Mouse (Mus musculus) limb, embryonic 15.5 days (tissue): ENCODE data around the gene Slc25a39. TPM values are rescaled to one million over a fixed set of nuclear protein-coding genes. Genes with fewer than 3 reads are reported as not detected.

Source experiments
- ATAC-seq: fragments of 200-750 bp; cut with Nextera tagmentation; 2 replicates; pipeline ENCODE4 v1.8.0; 2017; ENCODE audit warnings: low read depth, moderate TSS enrichment; ENCODE audit not compliant: insufficient number of reproducible peaks, low FRiP score, low TSS enrichment
- H3K27ac ChIP-seq: fragments of 300-500 bp; sonication (generic); 2 replicates; pipeline ENCODE4 v1.5.1; 2015; ENCODE audit warnings: moderate library complexity, mild to moderate bottlenecking, inconsistent platforms
- H3K27me3 ChIP-seq: fragments of 300-500 bp; sonication (generic); 2 replicates; pipeline ENCODE4 v1.6.1; 2015; ENCODE audit warnings: inconsistent platforms
- H3K36me3 ChIP-seq: fragments of 300-500 bp; sonication (generic); 2 replicates; pipeline ENCODE4 v1.6.1; 2015; ENCODE audit warnings: inconsistent platforms
- H3K4me1 ChIP-seq: fragments of 300-500 bp; sonication (generic); 2 replicates; pipeline ENCODE4 v1.6.1; 2015; ENCODE audit warnings: inconsistent platforms
- H3K4me2 ChIP-seq: fragments of 300-500 bp; sonication (generic); 2 replicates; pipeline ENCODE4 v1.6.1; 2015; ENCODE audit warnings: mild to moderate bottlenecking, inconsistent platforms
- H3K4me3 ChIP-seq: fragments of 300-500 bp; sonication (generic); 2 replicates; pipeline ENCODE4 v1.5.1; 2015; ENCODE audit warnings: mild to moderate bottlenecking, inconsistent platforms
- H3K9ac ChIP-seq: fragments of 300-500 bp; sonication (generic); 2 replicates; pipeline ENCODE4 v1.6.1; 2015; ENCODE audit warnings: inconsistent platforms
- H3K9me3 ChIP-seq: fragments of 300-500 bp; sonication (generic); 2 replicates; pipeline ENCODE4 v1.6.1; 2016; ENCODE audit warnings: inconsistent platforms
- WGBS: fragments of 180-500 bp; shearing (Covaris S2); methylation state at CpG from one replicate; pipeline ENCODE4 v1.1.7; 2015; 5-methylcytosine and 5-hydroxymethylcytosine counted together
- polyA plus RNA-seq: library from polyadenylated mRNA; unstranded; fragments of >200 nt; fragmentation: Nextera tagmentation; extraction: Ambion mirVana; gene quantifications from 2 replicates; pipeline ENCODE4 v1.2.1, GENCODE M21; 2015

The Slc25a39 gene
- polyA plus RNA-seq, 1 experiment from 2014 or later = 184 TPM

DNA sequence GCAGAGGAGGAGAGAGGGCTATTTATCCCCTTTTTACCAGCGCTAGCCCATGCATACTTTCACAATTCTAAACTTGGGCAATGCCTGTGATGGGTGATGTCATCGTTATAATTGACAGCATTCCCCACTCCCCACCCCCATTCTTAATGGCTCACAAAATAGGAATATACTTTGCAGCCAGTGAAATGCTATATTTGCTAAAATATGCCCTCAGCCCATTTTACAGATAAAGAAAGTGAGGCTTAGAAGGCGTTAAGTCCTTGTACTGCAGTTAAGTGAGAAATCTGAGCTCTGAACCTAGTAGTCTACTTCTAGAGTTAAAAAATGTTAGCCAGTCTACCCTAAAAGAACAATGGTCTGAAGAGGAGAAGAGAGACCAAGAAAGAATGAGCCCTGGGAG is 36.6 kb upstream of the Slc25a39 start:
- 83% methylated on average over 3 of the region's 3 CpGs for WGBS
- Histone ChIP-seq H3K9ac (no peak overlapping the region), H3K4me2 (no peak overlapping the region), H3K4me1 (peaks cover 43% of the 10 kb centered on the region), H3K9me3 (no peaks in the 10 kb centered on the region), H3K27ac (no peak overlapping the region), H3K27me3 (peaks cover 9% of the 10 kb centered on the region), H3K36me3 (peaks cover 41% of the 10 kb centered on the region), H3K4me3 (no peak overlapping the region)
- no peak for ATAC-seq

DNA sequence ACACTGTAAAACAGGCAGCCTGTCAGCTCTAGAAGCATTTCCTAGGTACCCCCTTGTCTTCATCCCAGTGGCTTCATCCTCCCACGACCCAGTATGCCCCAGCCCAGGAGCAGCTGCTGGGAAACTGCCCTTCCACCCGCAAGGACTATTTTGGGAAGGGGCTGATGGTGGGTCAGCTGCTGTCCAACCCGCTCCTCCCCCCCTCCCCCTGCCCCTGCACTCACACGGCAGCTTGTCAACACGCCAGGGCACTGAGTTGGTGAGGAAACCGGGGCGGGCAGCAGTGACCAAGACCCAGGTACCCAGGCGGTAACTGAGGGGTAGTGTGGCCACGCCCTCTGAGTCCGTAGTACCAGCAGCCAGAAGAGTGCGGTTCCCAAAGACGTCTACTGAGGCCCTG is 36.0 kb upstream of the Slc25a39 start:
- H3K9me3 ChIP-seq = no peaks in the 10 kb centered on the region
- H3K27ac ChIP-seq = no peak overlapping the region
- H3K4me1 ChIP-seq = peaks cover 43% of the 10 kb centered on the region
- H3K27me3 ChIP-seq = peaks cover 13% of the 10 kb centered on the region
- no peak overlapping the region for H3K9ac ChIP-seq
- 69% methylated on average over 12 of the region's 12 CpGs for WGBS
- no peak overlapping the region for H3K4me3 ChIP-seq
- ATAC-seq = no peak
- H3K4me2 ChIP-seq = no peak overlapping the region
- H3K36me3 ChIP-seq = peaks cover 47% of the 10 kb centered on the region

DNA sequence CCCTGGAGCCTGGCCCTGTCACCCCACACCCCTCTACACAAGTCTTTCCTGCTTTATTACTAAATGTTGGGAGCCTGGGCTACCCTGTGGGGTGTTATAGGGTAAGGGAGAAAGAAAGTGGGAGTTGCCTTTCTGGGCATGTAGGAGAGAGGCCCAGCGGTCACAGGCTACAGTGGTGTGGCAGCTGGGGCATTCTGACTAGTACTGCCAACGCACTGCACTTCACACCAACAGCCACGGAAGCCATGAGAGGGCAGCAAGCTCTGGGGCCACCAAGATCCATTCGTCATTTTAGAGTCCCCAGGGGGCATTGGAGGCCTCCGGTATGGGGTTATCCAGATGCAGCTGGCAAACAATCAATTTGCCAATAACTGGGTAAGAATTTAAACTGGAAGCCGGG is 34.3 kb upstream of the Slc25a39 start:
- no peak overlapping the region for H3K4me2 ChIP-seq
- H3K4me3 ChIP-seq = no peak overlapping the region
- H3K27ac ChIP-seq = no peak overlapping the region
- peaks cover 49% of the 10 kb centered on the region for H3K36me3 ChIP-seq
- no peak for ATAC-seq
- peaks cover 46% of the 10 kb centered on the region for H3K4me1 ChIP-seq
- H3K27me3 ChIP-seq = peaks cover 8% of the 10 kb centered on the region
- 77% methylated on average over 6 of the region's 6 CpGs for WGBS
- no peak overlapping the region for H3K9ac ChIP-seq
- H3K9me3 ChIP-seq = no peaks in the 10 kb centered on the region

DNA sequence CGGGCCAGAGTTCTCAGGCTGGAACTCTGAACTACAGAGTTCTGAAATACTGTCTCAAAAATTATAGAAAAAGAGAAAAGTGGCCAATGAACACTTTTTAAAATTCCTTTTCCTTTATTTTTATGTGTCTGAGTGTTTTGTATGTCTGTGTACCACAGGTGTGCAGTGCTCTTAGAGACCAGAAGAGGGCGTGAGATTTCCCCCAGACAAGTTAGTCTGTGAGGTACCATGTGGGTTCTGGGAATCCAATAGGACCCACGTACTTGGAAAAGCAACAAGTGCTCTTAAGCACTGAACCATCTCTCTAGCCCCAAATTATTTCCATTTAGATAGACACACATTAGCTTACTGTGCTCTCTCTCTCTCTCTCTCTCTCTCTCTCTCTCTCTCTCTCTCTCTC is 33.7 kb upstream of the Slc25a39 start:
- peaks cover 46% of the 10 kb centered on the region for H3K4me1 ChIP-seq
- no peak overlapping the region for H3K4me3 ChIP-seq
- H3K36me3 ChIP-seq = peaks cover 52% of the 10 kb centered on the region
- no peaks in the 10 kb centered on the region for H3K9me3 ChIP-seq
- peaks cover 8% of the 10 kb centered on the region for H3K27me3 ChIP-seq
- no peak for ATAC-seq
- no peak overlapping the region for H3K9ac ChIP-seq
- 84% methylated on average over 3 of the region's 3 CpGs for WGBS
- no peak overlapping the region for H3K4me2 ChIP-seq
- no peak overlapping the region for H3K27ac ChIP-seq

DNA sequence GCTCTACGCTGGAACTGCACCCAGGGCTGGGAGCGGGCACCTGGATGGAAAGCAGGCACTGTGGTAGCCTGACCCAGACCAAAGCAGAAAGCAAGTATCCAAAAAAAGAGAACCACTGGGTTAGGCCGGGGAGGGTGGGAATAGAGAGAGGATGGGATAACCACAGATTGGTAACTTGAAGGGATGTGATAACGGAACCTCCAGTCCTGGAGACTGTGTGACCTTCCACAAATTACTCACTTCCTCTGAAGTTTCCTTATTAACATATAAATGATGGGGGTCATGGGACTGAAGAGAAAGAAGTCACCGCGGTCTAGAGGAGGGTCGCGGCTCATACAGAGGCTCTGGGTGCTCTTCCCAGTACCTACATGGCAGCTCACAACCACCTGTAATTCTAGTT is 32.5 kb upstream of the Slc25a39 start:
- H3K36me3 ChIP-seq = peaks cover 63% of the 10 kb centered on the region
- no peak overlapping the region for H3K4me2 ChIP-seq
- no peak overlapping the region for H3K4me3 ChIP-seq
- H3K9me3 ChIP-seq = no peaks in the 10 kb centered on the region
- no peak for ATAC-seq
- peaks cover 8% of the 10 kb centered on the region for H3K27me3 ChIP-seq
- WGBS = 89% methylated on average over 8 of the region's 8 CpGs
- no peak overlapping the region for H3K9ac ChIP-seq
- peaks cover 34% of the 10 kb centered on the region for H3K4me1 ChIP-seq
- no peak overlapping the region for H3K27ac ChIP-seq

DNA sequence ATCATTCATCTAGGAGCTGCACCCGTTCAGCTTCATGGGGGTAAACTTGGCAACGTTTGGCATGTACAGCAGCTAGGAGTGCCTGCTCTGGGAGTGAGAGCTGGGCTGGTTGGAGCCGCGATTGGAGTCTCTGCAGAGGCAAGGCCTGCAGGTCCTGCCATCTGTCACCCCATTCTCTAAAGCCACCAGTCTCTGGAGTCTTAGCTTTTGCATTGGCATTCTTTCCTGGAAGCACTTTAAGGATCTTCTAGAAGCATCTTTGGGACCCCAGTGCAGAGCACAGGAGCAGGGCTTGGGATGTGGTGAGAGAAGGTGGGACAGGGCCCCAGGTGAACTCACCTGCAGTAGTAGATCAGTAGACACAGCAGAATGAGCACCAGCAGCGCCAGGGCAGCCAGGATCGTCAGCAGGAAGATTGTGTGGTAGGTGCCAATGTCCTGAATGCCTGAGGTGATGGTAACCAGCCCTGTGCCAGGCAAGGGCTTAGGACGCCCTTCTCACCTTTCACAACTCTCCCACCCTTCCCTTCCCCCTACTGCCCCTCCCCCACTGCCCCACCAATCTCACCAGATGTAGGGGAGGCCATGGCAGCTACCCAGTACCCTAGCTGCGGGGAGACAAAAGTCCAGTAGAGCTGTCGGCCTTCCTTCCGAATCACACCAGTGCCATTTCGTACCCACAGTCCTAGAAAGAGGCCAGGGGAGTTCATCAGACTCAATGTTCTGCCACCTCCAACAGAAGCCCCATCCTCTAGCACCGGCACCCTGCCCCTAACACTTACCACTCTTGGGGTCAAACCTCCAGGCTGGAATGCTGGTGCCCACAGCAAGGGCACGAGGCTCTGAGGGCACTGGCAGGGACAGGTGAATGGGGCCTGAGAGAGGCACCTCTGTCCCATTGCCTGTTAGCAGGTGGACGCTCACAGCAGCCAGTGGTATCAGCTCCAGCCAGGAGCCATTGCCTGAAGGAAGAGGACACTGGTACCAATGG is 31.6 kb upstream of the Slc25a39 start:
- ATAC-seq = no peak
- 79% methylated on average over 14 of the region's 14 CpGs for WGBS
- Histone ChIP-seq H3K27ac (no peak overlapping the region), H3K9ac (no peak overlapping the region), H3K4me1 (peaks cover 26% of the 10 kb centered on the region), H3K4me2 (no peak overlapping the region), H3K9me3 (no peaks in the 10 kb centered on the region), H3K4me3 (no peak overlapping the region), H3K27me3 (peaks cover 8% of the 10 kb centered on the region), H3K36me3 (peaks cover 71% of the 10 kb centered on the region)

DNA sequence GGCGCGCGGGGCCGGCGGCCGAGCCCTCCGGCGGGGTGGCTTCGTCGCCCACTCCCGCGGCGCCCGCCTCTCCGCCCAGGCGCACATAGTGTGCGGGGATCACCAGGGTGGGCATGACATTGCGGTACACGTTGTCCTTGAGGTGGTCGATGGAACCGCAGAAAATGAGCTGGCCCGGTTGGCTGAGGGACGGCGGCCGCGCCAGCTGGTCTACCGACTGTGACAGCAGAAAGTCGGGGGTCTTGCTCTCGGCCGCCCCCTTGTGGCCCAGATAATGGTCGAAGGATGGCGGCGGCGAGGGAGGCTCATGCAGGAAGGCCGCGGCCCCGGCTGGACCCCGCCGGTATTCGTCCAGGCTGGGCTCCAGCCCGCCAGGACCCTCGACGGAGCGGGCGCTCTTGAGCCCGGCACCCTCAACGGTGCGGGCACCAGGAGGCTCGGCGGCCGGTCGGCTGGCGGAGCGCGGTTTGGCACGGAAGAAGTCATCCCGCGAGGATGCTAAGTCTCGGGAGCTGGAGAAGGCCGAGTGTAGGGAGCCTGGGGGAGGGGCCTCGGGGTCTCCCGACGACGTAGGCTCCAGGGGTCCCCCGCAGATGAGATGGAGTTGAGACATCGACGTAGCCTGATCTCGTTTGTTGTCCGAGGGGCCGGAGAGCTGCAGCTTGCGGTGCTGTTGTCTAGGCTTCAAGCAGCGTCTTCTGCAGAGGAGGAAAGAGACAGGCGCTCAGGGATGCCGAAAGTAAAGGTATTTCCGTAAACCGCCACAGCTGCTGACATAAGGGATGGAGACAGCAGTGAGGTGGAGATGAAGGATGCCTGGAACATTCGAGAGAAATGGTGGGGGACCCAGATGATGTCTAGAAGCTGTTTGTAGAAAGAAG is 30.7 kb upstream of the Slc25a39 start:
- Histone ChIP-seq H3K4me2 (peak overlapping the region; percentile 77), H3K4me1 (peaks cover 25% of the 10 kb centered on the region), H3K27me3 (peaks cover 8% of the 10 kb centered on the region), H3K9ac (peak overlapping the region; percentile 39), H3K27ac (no peak overlapping the region; the same call in 1 of the 2 replicates), H3K36me3 (peaks cover 74% of the 10 kb centered on the region), H3K9me3 (no peaks in the 10 kb centered on the region), H3K4me3 (peak overlapping the region; percentile 45)
- ATAC-seq = no peak
- 13% methylated on average over 77 of the region's 77 CpGs for WGBS

DNA sequence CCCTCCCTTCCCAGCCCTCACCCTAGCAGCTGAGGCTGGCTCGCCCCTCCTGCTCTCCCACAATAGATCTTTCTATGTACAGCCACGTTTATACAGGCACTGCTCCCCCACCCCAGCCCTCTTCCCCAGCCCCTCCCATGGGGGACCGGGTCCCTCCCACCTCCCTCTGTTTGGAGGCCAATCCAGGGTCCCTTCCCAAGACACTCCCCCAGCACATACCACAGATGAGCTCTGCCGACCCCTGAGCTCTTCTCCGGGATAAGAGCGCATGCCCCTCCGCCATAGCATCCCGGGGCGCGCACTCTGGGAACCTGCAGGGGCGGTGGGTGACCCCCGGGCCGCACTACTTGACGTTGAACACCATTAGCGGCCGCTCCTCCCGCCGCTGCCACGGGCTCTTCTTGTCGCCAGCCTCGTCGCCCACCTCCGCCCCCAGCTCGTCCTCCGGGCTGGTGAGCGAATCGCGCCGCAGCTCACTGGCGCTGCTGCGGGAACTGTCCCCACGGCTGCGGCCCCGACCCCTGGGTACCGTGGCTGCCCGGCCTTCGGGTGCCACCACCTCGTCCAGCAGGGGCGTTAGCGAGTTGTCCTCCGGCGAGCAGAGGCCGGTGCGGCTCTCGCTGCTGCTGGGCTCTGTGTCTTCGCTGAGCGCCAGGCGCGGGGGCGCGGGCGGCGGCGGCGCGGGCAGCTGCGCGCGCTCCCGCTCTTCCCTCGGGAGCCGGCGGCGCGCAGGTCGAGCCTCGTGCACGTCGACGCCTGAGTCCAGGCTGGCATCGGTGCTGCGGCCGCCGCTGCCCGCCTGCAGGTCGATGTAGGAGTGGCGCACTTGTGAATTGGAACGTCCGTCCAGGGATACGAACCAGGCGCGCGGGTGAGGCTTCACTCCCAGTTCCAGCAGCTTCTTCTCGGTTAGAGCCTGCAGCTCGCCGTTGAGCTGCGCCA is 29.6 kb upstream of the Slc25a39 start:
- H3K4me2 ChIP-seq = peak overlapping the region; percentile 77
- peak overlapping the region; percentile 39 for H3K9ac ChIP-seq
- peaks cover 36% of the 10 kb centered on the region for H3K4me1 ChIP-seq
- ATAC-seq = no peak; the same call in 1 of the 2 replicates
- WGBS = 17% methylated on average over 71 of the region's 87 CpGs
- no peaks in the 10 kb centered on the region for H3K9me3 ChIP-seq
- peak overlapping the region; percentile 45 for H3K4me3 ChIP-seq
- H3K36me3 ChIP-seq = peaks cover 69% of the 10 kb centered on the region
- peak overlapping the region; percentile 28; the same call in 1 of the 2 replicates for H3K27ac ChIP-seq
- H3K27me3 ChIP-seq = peaks cover 8% of the 10 kb centered on the region

DNA sequence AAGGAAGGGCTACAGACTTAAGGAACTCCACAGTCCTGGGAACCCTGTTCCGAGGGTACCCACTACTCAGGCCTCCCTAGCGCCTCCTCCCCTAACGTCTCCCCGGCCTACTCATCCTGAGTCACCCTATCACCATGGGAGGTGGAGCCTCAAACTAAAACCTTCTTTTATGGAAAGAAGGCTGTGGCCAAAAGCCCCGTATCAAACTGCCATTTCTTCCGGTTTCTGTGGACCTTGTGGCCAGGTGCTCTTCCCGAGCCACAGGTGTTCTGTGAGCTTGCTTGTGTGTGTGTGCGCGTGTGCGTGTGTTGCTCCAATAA is 28.7 kb upstream of the Slc25a39 start:
- peaks cover 44% of the 10 kb centered on the region for H3K4me1 ChIP-seq
- H3K4me2 ChIP-seq = no peak overlapping the region
- WGBS = 74% methylated on average over 10 of the region's 10 CpGs
- H3K36me3 ChIP-seq = peaks cover 60% of the 10 kb centered on the region
- no peak overlapping the region for H3K9ac ChIP-seq
- peaks cover 8% of the 10 kb centered on the region for H3K27me3 ChIP-seq
- no peak overlapping the region for H3K27ac ChIP-seq
- H3K4me3 ChIP-seq = no peak overlapping the region
- no peak for ATAC-seq
- no peaks in the 10 kb centered on the region for H3K9me3 ChIP-seq

DNA sequence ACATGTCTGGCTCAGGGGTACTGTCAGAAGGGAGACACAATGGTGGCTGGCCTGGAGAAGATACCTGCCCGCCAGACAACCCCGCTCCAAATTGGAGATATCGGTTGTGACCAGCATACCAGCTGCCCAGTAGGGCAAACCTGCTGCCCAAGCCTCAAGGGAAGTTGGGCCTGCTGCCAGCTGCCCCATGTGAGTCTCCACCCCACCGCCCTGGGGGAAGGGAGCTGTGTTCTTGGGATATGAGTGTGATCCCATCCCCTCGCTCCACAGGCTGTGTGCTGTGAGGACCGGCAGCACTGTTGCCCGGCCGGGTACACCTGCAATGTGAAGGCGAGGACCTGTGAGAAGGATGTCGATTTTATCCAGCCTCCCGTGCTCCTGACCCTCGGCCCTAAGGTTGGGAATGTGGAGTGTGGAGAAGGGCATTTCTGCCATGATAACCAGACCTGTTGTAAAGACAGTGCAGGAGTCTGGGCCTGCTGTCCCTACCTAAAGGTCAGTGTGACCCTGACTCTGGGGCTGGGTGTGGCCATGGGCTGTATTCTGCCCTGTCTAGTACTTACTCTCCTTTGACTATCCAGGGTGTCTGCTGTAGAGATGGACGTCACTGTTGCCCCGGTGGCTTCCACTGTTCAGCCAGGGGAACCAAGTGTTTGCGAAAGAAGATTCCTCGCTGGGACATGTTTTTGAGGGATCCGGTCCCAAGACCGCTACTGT is 28.2 kb upstream of the Slc25a39 start:
- Histone ChIP-seq H3K4me3 (no peak overlapping the region), H3K4me2 (no peak overlapping the region), H3K36me3 (peaks cover 55% of the 10 kb centered on the region), H3K27me3 (peaks cover 8% of the 10 kb centered on the region), H3K27ac (no peak overlapping the region), H3K4me1 (peaks cover 48% of the 10 kb centered on the region), H3K9me3 (no peaks in the 10 kb centered on the region), H3K9ac (no peak overlapping the region)
- ATAC-seq = no peak
- WGBS = 91% methylated on average over 18 of the region's 18 CpGs
